Mouse (Mus musculus) lung, adult 18-20 months (tissue): ENCODE results near the gene Trpc4ap.

Source experiments
- DNase-seq, 2 experiments: peaks; one replicate each; pipeline ENCODE4 v3.0.0; 2022; ENCODE audit warnings: mixed read lengths in 2 of 2

The Trpc4ap gene

GRCm38 (mm10) chr2:155636881-155637280, 55.3 kb downstream of the Trpc4ap start:
- no peak for DNase-seq

- DNase-seq: no peak
Observed at GRCm38 (mm10) chr2:155635961-155636360, 56.2 kb downstream of the Trpc4ap start.

- DNase-seq: no peak
Observed at GRCm38 (mm10) chr2:155634562-155634961, 57.6 kb downstream of the Trpc4ap start.

- DNase-seq: no peak
Observed at GRCm38 (mm10) chr2:155633731-155634130, 58.5 kb downstream of the Trpc4ap start.

DNA sequence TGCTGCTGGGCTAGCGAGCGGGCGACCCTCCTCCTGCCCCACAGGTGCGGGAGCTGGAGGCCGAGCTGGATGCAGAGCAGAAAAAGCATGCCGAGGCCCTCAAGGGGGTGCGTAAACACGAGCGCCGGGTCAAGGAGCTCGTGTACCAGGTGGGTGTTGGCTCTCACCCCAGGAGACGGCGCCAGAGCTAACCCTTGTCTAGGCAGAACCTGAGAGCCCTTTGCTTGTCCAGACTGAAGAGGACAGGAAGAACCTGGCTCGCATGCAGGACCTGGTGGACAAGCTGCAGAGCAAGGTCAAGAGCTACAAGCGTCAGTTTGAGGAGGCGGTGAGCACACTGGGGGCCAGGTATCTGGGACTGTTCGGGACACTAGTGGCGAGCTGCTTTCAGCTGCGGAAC, 59.1 kb downstream of the Trpc4ap start:
- DNase-seq: peak; percentile 79 to 86

GRCm38 (mm10) chr2:155632138-155632936, 59.8 kb downstream of the Trpc4ap start:
- DNase-seq: no peak

DNA sequence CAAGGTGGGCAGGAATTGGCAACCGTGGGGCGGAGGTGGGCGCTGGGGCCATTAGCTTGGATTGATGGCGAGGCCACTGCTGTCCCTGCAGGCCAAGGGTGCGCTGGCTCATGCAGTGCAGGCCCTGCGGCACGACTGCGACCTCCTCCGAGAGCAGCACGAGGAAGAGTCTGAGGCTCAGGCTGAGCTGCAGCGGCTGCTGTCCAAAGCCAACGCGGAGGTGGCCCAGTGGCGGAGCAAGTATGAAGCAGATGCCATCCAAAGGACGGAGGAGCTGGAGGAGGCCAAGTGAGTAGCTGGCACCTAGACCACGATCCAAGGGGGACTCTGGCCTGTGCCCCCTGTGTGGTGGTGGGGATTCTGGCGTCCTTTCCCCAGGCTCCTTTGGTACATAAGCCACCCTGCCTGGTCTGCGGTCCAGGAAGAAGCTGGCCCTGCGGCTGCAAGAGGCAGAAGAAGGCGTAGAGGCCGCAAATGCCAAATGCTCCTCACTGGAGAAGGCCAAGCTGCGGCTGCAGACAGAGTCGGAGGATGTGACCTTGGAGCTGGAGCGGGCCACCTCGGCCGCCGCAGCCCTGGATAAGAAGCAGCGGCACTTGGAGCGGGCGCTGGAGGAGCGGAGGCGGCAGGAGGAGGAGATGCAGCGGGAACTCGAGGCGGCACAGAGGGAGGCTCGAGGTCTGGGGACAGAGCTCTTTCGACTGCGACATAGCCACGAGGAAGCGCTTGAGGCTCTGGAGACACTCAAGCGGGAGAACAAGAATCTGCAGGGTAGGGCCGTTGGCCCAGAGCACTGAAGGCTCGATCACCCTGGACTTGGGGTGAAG, 61.4 kb downstream of the Trpc4ap start:
- DNase-seq: no peak

DNA sequence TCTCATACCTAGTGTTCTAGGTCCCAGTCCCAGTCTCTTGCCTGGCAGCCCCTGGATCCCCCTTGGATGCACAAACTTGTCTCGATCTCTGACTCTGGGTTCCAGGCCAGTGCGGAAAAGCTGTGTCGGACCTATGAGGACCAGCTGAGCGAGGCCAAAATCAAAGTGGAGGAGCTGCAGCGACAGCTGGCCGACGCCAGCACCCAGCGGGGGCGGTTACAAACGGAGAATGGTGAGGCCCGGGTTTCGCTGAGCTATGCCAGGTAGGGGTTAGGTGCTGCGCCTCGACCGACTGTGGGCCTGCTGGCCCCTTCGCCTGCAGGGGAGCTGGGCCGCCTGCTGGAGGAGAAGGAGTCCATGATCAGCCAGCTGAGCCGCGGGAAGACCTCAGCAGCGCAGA, 62.0 kb downstream of the Trpc4ap start:
- DNase-seq: no peak

DNA sequence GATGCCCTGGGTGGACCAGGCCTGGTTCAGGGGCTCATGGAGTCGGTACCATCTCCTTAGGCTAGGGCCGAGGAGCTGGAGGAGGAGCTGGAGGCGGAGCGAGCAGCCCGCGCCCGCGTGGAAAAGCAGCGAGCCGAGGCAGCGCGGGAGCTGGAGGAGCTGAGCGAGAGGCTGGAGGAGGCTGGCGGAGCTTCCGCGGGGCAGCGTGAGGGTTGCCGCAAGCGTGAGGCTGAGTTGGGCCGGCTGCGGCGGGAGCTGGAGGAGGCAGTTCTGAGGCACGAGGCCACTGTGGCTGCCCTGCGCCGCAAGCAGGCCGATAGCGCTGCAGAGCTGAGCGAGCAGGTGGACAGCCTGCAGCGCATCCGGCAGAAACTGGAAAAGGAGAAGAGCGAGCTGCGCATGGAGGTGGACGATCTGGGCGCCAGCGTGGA, 62.9 kb downstream of the Trpc4ap start:
- DNase-seq: no peak

- DNase-seq: no peak
Observed at GRCm38 (mm10) chr2:155628519-155628918, 63.7 kb downstream of the Trpc4ap start.

DNA sequence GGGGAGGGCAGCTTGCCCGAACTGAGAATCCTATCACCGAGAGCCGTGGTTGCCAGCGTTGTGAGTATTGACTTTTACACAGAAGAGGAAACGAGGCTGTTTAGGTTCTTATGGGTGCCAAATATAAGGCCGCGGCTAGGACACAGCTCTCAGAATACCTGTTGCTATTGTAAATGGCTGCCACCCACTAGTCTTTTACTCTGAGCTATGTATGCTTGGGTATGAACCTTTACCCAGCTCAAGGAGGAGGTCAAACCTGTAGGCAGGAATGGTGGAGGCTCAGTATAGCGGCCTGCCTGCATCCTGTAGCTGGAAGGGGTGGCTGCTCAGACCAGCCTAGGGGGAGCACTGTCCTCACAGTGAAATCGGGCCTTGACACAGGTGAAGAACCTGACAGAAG, 64.1 kb downstream of the Trpc4ap start:
- no peak for DNase-seq

DNA sequence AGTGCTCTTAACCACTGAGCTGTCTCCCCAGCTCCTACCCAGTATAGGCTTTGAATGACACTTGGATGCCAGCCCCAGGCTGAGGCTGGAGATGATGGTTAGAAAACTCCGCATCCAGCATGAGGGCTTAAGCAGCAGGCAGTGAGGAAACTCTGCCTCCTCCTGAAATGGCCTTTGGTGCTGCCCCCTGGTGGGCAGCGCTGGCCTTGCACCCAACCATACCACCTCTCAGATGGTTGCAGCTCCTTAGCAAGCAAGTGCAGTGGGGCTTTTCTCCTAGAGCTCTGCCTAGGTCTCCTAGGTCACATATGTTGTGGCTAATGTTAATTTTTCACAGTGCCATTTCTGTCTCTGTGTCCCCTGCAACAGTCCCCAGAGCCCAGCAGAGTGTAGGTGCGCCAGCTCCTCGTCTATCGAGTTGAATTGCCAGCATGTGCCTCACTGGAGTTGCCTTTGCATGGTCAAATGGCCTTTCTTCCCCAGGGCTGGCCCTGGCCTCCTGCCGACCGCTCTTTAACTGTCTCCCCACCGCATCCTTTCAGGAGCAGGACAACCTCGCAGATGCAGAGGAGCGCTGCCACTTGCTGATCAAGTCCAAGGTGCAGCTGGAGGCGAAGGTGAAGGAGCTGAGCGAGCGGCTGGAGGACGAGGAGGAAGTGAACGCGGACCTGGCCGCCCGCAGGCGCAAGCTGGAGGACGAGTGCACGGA, 65.0 kb downstream of the Trpc4ap start:
- peak; percentile 48 to 64 for DNase-seq

- DNase-seq: no peak
Observed at GRCm38 (mm10) chr2:155626277-155626676, 65.9 kb downstream of the Trpc4ap start.

- no peak for DNase-seq
Observed at GRCm38 (mm10) chr2:155624730-155625129, 67.5 kb downstream of the Trpc4ap start.

DNA sequence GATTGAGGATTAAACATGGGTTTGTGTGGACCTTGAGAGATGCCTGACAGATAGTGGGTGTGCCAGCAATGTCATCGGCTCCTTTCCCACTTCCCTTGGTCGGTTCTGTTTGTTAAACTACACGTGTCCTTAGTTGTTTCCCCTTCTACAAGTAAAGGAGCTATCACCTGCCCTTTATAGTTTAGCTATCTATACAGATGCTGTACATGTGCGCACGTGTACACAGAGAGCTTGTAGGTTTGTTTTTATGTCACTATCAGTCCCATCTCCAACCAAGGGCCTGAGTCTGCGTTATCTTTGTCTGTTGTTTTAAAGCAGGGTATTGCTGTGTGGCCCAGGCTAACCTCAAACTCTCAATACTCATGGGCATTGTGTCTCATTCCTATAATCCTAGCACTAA, 68.2 kb downstream of the Trpc4ap start:
- no peak for DNase-seq

DNA sequence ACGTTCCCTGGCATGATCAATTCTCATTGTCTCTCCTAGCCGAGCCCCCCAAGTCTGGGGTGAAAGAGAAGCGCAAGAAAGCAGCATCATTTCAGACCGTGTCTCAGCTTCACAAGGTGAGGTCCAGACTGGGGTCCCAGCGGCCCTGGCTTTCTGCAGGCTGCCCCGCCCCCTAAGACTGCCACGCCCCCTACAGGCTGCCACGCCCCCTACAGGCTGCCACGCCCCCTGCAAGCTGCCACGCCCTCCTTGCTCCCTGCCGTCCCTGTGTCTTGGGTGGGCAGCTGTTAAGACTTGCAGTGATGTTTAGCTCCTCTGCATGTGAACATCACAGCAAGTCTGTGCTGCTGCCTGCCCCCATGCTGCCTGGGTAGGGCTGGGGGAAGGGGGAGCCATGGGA, 69.6 kb downstream of the Trpc4ap start:
- DNase-seq: no peak

- peak; percentile 81 to 88 for DNase-seq
Observed at GRCm38 (mm10) chr2:155619817-155620216, 72.4 kb downstream of the Trpc4ap start.

DNA sequence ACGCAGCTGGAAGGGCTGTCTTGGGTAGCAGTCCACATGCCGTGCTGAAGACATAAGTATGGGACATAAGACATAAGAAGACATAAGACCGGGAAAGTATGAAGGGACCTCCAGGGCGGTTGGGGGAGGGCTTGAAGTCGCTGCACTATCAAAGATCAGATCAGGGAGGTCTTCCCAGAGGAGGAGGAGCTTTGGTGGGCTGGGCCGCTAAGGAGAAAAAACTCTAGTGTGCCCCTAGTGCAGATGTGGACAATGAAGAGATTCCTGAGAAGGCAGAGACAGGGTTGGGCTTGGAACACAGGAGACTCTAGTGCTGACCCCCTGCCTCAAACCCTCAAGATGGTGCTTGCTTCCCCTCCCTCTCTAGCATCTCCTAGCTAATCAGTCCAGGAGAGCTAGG, 75.2 kb downstream of the Trpc4ap start:
- DNase-seq: no peak

GRCm38 (mm10) chr2:155613953-155614352, 78.2 kb downstream of the Trpc4ap start:
- no peak for DNase-seq

DNA sequence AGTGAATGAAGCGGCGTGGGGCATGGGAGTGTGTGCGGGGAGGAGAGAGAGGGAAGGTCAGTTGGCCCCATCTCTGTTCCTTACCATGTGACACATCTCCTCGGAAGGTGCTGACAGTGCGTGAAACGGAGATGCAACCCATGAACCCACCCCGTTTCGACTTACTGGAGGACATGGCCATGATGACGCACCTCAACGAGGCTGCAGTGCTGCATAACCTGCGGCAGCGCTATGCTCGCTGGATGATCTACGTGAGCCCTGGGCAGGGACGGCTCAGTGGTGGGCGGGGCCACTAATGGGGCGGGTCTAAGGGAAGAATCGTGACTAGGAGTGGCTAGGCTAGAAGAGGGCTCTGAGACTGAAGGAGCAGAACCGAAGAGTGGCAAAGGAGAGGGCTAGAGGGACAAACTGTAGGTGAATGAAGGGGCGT, 78.8 kb downstream of the Trpc4ap start:
- peak; percentile 83 to 87 for DNase-seq

DNA sequence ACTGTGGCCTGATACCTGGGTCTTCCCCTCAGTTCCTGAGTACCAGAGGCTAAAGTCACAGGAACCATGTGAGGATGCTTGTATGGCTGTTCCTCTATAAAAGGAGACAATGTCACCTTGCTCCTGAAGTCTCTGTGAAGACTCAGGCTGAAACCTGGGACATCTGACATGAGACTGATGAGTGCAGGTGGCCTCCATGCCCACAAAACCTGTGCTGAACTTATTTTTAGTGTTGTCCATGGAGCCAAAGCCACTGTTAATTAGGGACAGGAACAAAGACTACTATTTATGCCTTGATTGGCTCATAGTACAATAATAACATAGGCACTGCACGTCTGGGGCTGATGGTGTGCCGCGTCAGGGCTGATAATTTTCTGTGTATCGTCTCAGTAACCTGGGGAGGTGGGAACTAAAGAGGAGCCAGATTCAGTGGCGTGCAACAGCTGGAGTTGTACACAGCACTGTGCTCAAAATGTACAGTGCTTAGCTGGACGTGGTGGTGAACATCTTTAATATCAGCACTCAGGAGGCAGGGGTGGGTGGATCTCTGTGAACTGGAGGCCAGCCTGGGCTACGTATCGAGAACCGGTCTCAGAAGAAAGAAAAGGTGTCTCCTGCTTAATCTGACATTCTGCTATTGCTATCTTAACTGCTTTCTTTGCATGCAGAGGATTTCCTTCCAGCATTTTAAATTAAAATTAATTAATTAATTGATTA, 80.2 kb downstream of the Trpc4ap start:
- DNase-seq: no peak

GRCm38 (mm10) chr2:155610978-155611377, 81.2 kb downstream of the Trpc4ap start, which contains the start of gene Myh7b:
Gene Myh7b (plus strand): TSS chr2:155611212.
- DNase-seq: no peak

- DNase-seq: no peak
Observed at GRCm38 (mm10) chr2:155606360-155606759, 85.8 kb downstream of the Trpc4ap start.
